Mouse (Mus musculus) hindbrain, embryonic 16.5 days (tissue): Measurements from ENCODE around the gene A330070K13Rik. TPM values are rescaled to one million over a fixed set of nuclear protein-coding genes. Genes with fewer than 3 reads are reported as not detected.

Source experiments
- ATAC-seq: fragments of 200-750 bp; cut with Nextera tagmentation; 2 replicates; pipeline ENCODE4 v1.8.0; 2017; ENCODE audit warnings: moderate TSS enrichment, moderate library complexity
- H3K27ac ChIP-seq: fragments of 300-500 bp; sonication (generic); 2 replicates; pipeline ENCODE4 v1.5.1; 2014; ENCODE audit warnings: low read depth, mild to moderate bottlenecking, control low read depth, low read length, moderate library complexity
- H3K27me3 ChIP-seq: fragments of 300-500 bp; sonication (generic); replicated peaks from 2 replicates; pipeline ENCODE4 v1.6.1; 2014; ENCODE audit warnings: low read length; ENCODE audit not compliant: control insufficient read depth, insufficient read depth
- H3K36me3 ChIP-seq: fragments of 300-500 bp; sonication (generic); 2 replicates; pipeline ENCODE4 v1.6.1; 2014; ENCODE audit warnings: mild to moderate bottlenecking, low read length, moderate library complexity, mixed read lengths; ENCODE audit not compliant: control insufficient read depth, insufficient read depth
- H3K4me1 ChIP-seq: fragments of 300-500 bp; sonication (generic); 2 replicates; pipeline ENCODE4 v1.6.1; 2014; ENCODE audit warnings: low read depth, low read length; ENCODE audit not compliant: control insufficient read depth, insufficient read depth
- H3K4me2 ChIP-seq: fragments of 300-500 bp; sonication (generic); 2 replicates; pipeline ENCODE4 v1.6.1; 2014; ENCODE audit warnings: mild to moderate bottlenecking, low read length, control low read depth, moderate library complexity
- H3K4me3 ChIP-seq: fragments of 300-500 bp; sonication (generic); 2 replicates; pipeline ENCODE4 v1.5.1; 2014; ENCODE audit warnings: mild to moderate bottlenecking, low read length, control low read depth, moderate library complexity
- H3K9ac ChIP-seq: fragments of 300-500 bp; sonication (generic); 2 replicates; pipeline ENCODE4 v1.6.1; 2014; ENCODE audit warnings: low read depth, mild to moderate bottlenecking, control low read depth, low read length, moderate library complexity
- H3K9me3 ChIP-seq: fragments of 300-500 bp; sonication (generic); 2 replicates; pipeline ENCODE4 v1.6.1; 2014; ENCODE audit warnings: mild to moderate bottlenecking, low read length, moderate library complexity; ENCODE audit not compliant: control insufficient read depth
- WGBS: fragments of 180-500 bp; shearing (Covaris S2); extraction: QIAGEN DNeasy Blood & Tissue Kit; methylation state at CpG from one replicate; pipeline ENCODE4 v1.1.7; 2014; 5-methylcytosine and 5-hydroxymethylcytosine counted together
- polyA plus RNA-seq: library from polyadenylated mRNA; unstranded; fragments of >200 nt; fragmentation: Nextera tagmentation; extraction: Ambion mirVana; gene quantifications from 2 replicates; pipeline ENCODE4 v1.2.1, GENCODE M21; 2015

A330070K13Rik gene
- polyA plus RNA-seq, 1 experiment from 2014 or later, result 0.69 TPM

- Histone ChIP-seq H3K9me3 (no peaks in the 10 kb centered on the region), H3K27ac (no peak overlapping the region), H3K9ac (no peak overlapping the region), H3K4me1 (peaks cover 6% of the 10 kb centered on the region), H3K27me3 (no peaks in the 10 kb centered on the region), H3K4me2 (no peak overlapping the region), H3K36me3 (no peaks in the 10 kb centered on the region), H3K4me3 (no peak overlapping the region)
- no peak for ATAC-seq
- 42% methylated on average over 7 of the region's 7 CpGs for WGBS
These were observed 2.0 kb upstream of the A330070K13Rik start for GRCm38 (mm10) chr5:130386418-130386817.

- H3K4me3 ChIP-seq, result no peak overlapping the region
- WGBS, result 92% methylated on average over 3 of the region's 3 CpGs
- H3K9me3 ChIP-seq, result no peaks in the 10 kb centered on the region
- H3K4me2 ChIP-seq, result no peak overlapping the region
- H3K9ac ChIP-seq, result no peak overlapping the region
- no peak for ATAC-seq
- no peak overlapping the region for H3K27ac ChIP-seq
- H3K36me3 ChIP-seq, result no peaks in the 10 kb centered on the region
- H3K27me3 ChIP-seq, result no peaks in the 10 kb centered on the region
- no peaks in the 10 kb centered on the region for H3K4me1 ChIP-seq
These were observed 9.0 kb downstream of the A330070K13Rik start for GRCm38 (mm10) chr5:130375411-130375810.

GRCm38 (mm10) chr5:130369237-130369636 lies 15.2 kb downstream of the A330070K13Rik start, which contains the start of gene Caln1:
Gene Caln1 (plus strand): TSS chr5:130369455.
- H3K36me3 ChIP-seq, result no peaks in the 10 kb centered on the region
- WGBS, result 59% methylated on average over 11 of the region's 11 CpGs
- no peak for ATAC-seq
- no peak within 1 kb of the TSS for H3K9ac ChIP-seq
- no peaks in the 10 kb centered on the region for H3K27me3 ChIP-seq
- no peak within 1 kb of the TSS for H3K4me2 ChIP-seq
- no peak within 1 kb of the TSS for H3K4me3 ChIP-seq
- H3K9me3 ChIP-seq, result no peaks in the 10 kb centered on the region
- no peak within 1 kb of the TSS for H3K27ac ChIP-seq
- no peaks in the 10 kb centered on the region for H3K4me1 ChIP-seq

GRCm38 (mm10) chr5:130368236-130368635 lies 16.2 kb downstream of the A330070K13Rik start:
- H3K4me2 ChIP-seq, result no peak overlapping the region
- H3K4me3 ChIP-seq, result no peak overlapping the region
- 75% methylated on average over 6 of the region's 6 CpGs for WGBS
- ATAC-seq, result no peak
- no peaks in the 10 kb centered on the region for H3K27me3 ChIP-seq
- H3K9me3 ChIP-seq, result no peaks in the 10 kb centered on the region
- no peak overlapping the region for H3K9ac ChIP-seq
- H3K36me3 ChIP-seq, result no peaks in the 10 kb centered on the region
- no peaks in the 10 kb centered on the region for H3K4me1 ChIP-seq
- H3K27ac ChIP-seq, result no peak overlapping the region

GRCm38 (mm10) chr5:130363773-130364172 lies 20.7 kb downstream of the A330070K13Rik start:
- Histone ChIP-seq H3K4me2 (no peak overlapping the region), H3K4me1 (no peaks in the 10 kb centered on the region), H3K4me3 (no peak overlapping the region), H3K27ac (no peak overlapping the region), H3K9me3 (no peaks in the 10 kb centered on the region), H3K27me3 (no peaks in the 10 kb centered on the region), H3K9ac (no peak overlapping the region), H3K36me3 (no peaks in the 10 kb centered on the region)
- no peak for ATAC-seq
- WGBS, result 57% methylated on average over 3 of the region's 3 CpGs

- Histone ChIP-seq H3K27me3 (no peaks in the 10 kb centered on the region), H3K9me3 (no peaks in the 10 kb centered on the region), H3K9ac (no peak overlapping the region), H3K27ac (no peak overlapping the region), H3K36me3 (no peaks in the 10 kb centered on the region), H3K4me1 (no peaks in the 10 kb centered on the region), H3K4me2 (no peak overlapping the region), H3K4me3 (no peak overlapping the region)
- 60% methylated on average over 4 of the region's 4 CpGs for WGBS
- ATAC-seq, result no peak
These were observed 21.3 kb downstream of the A330070K13Rik start for GRCm38 (mm10) chr5:130363111-130363510.

- ATAC-seq, result no peak
- no peak overlapping the region for H3K27ac ChIP-seq
- WGBS, result 65% methylated on average over 7 of the region's 7 CpGs
These were observed 29.2 kb downstream of the A330070K13Rik start for GRCm38 (mm10) chr5:130355223-130355622.

GRCm38 (mm10) chr5:130345871-130346270 lies 38.6 kb downstream of the A330070K13Rik start:
- H3K4me2 ChIP-seq, result no peak overlapping the region
- H3K27me3 ChIP-seq, result no peaks in the 10 kb centered on the region
- peaks cover 9% of the 10 kb centered on the region; the same call in 1 of the 2 replicates for H3K36me3 ChIP-seq
- 82% methylated on average over 2 of the region's 2 CpGs for WGBS
- ATAC-seq, result no peak
- H3K27ac ChIP-seq, result no peak overlapping the region
- H3K4me1 ChIP-seq, result no peaks in the 10 kb centered on the region
- H3K4me3 ChIP-seq, result no peak overlapping the region
- no peaks in the 10 kb centered on the region for H3K9me3 ChIP-seq
- H3K9ac ChIP-seq, result no peak overlapping the region

More at GRCm38 (mm10) chr5:130355223-130355622, 29.2 kb downstream of the A330070K13Rik start:
- Histone ChIP-seq H3K36me3 (no peaks in the 10 kb centered on the region), H3K9me3 (no peaks in the 10 kb centered on the region), H3K4me2 (no peak overlapping the region), H3K9ac (no peak overlapping the region), H3K4me1 (no peaks in the 10 kb centered on the region), H3K27me3 (no peaks in the 10 kb centered on the region), H3K4me3 (no peak overlapping the region)

- peaks cover 12% of the 10 kb centered on the region; the same call in 1 of the 2 replicates for H3K36me3 ChIP-seq
- no peak overlapping the region for H3K4me3 ChIP-seq
- H3K4me1 ChIP-seq, result no peaks in the 10 kb centered on the region
- H3K9ac ChIP-seq, result no peak overlapping the region
- H3K9me3 ChIP-seq, result no peaks in the 10 kb centered on the region
- no peak overlapping the region for H3K4me2 ChIP-seq
- no peak for ATAC-seq
- WGBS, result 96% methylated on average over 7 of the region's 7 CpGs
- H3K27me3 ChIP-seq, result no peaks in the 10 kb centered on the region
- no peak overlapping the region for H3K27ac ChIP-seq
These were observed 39.4 kb downstream of the A330070K13Rik start for GRCm38 (mm10) chr5:130344999-130345398.

GRCm38 (mm10) chr5:130340656-130341055 lies 43.8 kb downstream of the A330070K13Rik start:
- no peak overlapping the region for H3K9ac ChIP-seq
- no peak overlapping the region for H3K27ac ChIP-seq
- H3K4me2 ChIP-seq, result no peak overlapping the region
- no peak overlapping the region for H3K4me3 ChIP-seq
- H3K36me3 ChIP-seq, result peaks cover 18% of the 10 kb centered on the region
- no peaks in the 10 kb centered on the region for H3K9me3 ChIP-seq
- ATAC-seq, result no peak
- WGBS, result 93% methylated on average over 15 of the region's 15 CpGs
- H3K4me1 ChIP-seq, result no peaks in the 10 kb centered on the region
- no peaks in the 10 kb centered on the region for H3K27me3 ChIP-seq
